Mouse (Mus musculus): ENCODE measurements around the gene Zan. TPM values are rescaled to one million over a fixed set of nuclear protein-coding genes. Genes with fewer than 3 reads are reported as not detected.
"Not testable (repeated sequence)": the region's sequence is repeated elsewhere in the genome, so short reads cannot be mapped to it uniquely, and the experiment has no call there.

Zan gene
- polyA plus RNA-seq, 1 experiment from 2014 or later = 0.17 TPM

GRCm38 (mm10) chr5:137455206-137455605 lies 21.7 kb downstream of the Zan start:
- Histone ChIP-seq H3K27me3 (peaks cover 3% of the 10 kb centered on the region; the same call in 1 of the 2 replicates), H3K9me3 (no peaks in the 10 kb centered on the region), H3K4me3 (no peak overlapping the region), H3K4me2 (no peak overlapping the region), H3K4me1 (no peaks in the 10 kb centered on the region), H3K27ac (no peak overlapping the region), H3K36me3 (no peaks in the 10 kb centered on the region), H3K9ac (no peak overlapping the region)
- no peak for ATAC-seq (ENCODE audit: insufficient number of reproducible peaks, insufficient read depth, low FRiP score, low TSS enrichment, low read depth)
- WGBS = 81% methylated on average over 6 of the region's 6 CpGs

GRCm38 (mm10) chr5:137445536-137445935 lies 31.3 kb downstream of the Zan start:
- no peak overlapping the region for H3K27ac ChIP-seq
- H3K27me3 ChIP-seq = no peaks in the 10 kb centered on the region
- no peak for ATAC-seq (ENCODE audit: insufficient number of reproducible peaks, insufficient read depth, low FRiP score, low TSS enrichment, low read depth)
- no peaks in the 10 kb centered on the region for H3K36me3 ChIP-seq
- no peak overlapping the region for H3K9ac ChIP-seq
- H3K4me1 ChIP-seq = no peaks in the 10 kb centered on the region
- no peak overlapping the region for H3K4me3 ChIP-seq
- H3K4me2 ChIP-seq = no peak overlapping the region
- H3K9me3 ChIP-seq = no peaks in the 10 kb centered on the region

GRCm38 (mm10) chr5:137440216-137440855 lies 36.5 kb downstream of the Zan start:
- H3K36me3 ChIP-seq = no peaks in the 10 kb centered on the region
- no peaks in the 10 kb centered on the region for H3K4me1 ChIP-seq
- H3K27ac ChIP-seq = no peak overlapping the region
- no peak overlapping the region for H3K4me3 ChIP-seq
- no peak overlapping the region for H3K4me2 ChIP-seq
- H3K9ac ChIP-seq = no peak overlapping the region
- H3K9me3 ChIP-seq = no peaks in the 10 kb centered on the region
- WGBS = 75% methylated on average over 11 of the region's 11 CpGs
- no peaks in the 10 kb centered on the region for H3K27me3 ChIP-seq
- ATAC-seq (ENCODE audit: insufficient number of reproducible peaks, insufficient read depth, low FRiP score, low TSS enrichment, low read depth) = no peak

GRCm38 (mm10) chr5:137433889-137434288 lies 43.0 kb downstream of the Zan start:
- Histone ChIP-seq H3K4me2 (no peak overlapping the region), H3K27me3 (no peaks in the 10 kb centered on the region), H3K4me1 (no peaks in the 10 kb centered on the region), H3K4me3 (no peak overlapping the region), H3K9ac (no peak overlapping the region), H3K27ac (no peak overlapping the region), H3K9me3 (no peaks in the 10 kb centered on the region), H3K36me3 (no peaks in the 10 kb centered on the region)
- 67% methylated on average over 6 of the region's 6 CpGs for WGBS
- no peak for ATAC-seq (ENCODE audit: insufficient number of reproducible peaks, insufficient read depth, low FRiP score, low TSS enrichment, low read depth)

- H3K36me3 ChIP-seq; H3K27me3 ChIP-seq; H3K9ac ChIP-seq; H3K4me3 ChIP-seq; H3K9me3 ChIP-seq; H3K4me2 ChIP-seq; H3K4me1 ChIP-seq; H3K27ac ChIP-seq; ATAC-seq (ENCODE audit: insufficient number of reproducible peaks, insufficient read depth, low FRiP score, low TSS enrichment, low read depth): not testable (repeated sequence)
- WGBS = 82% methylated on average over 4 of the region's 4 CpGs
Measured at GRCm38 (mm10) chr5:137430402-137430801, 46.5 kb downstream of the Zan start.

- Histone ChIP-seq H3K4me2 (no peak overlapping the region), H3K4me3 (no peak overlapping the region), H3K27ac (no peak overlapping the region), H3K36me3 (no peaks in the 10 kb centered on the region), H3K9ac (no peak overlapping the region), H3K4me1 (peaks cover 7% of the 10 kb centered on the region), H3K9me3 (no peaks in the 10 kb centered on the region), H3K27me3 (no peaks in the 10 kb centered on the region)
- WGBS = 49% methylated on average over 6 of the region's 6 CpGs
- no peak for ATAC-seq (ENCODE audit: insufficient number of reproducible peaks, insufficient read depth, low FRiP score, low TSS enrichment, low read depth)
Measured at GRCm38 (mm10) chr5:137425648-137426047, 51.2 kb downstream of the Zan start.

- WGBS = 76% methylated on average over 4 of the region's 4 CpGs
- H3K9ac ChIP-seq = no peak overlapping the region
- H3K4me1 ChIP-seq = no peaks in the 10 kb centered on the region
- H3K27me3 ChIP-seq = no peaks in the 10 kb centered on the region
- ATAC-seq (ENCODE audit: insufficient number of reproducible peaks, insufficient read depth, low FRiP score, low TSS enrichment, low read depth) = no peak
- H3K4me3 ChIP-seq = no peak overlapping the region
- H3K36me3 ChIP-seq = no peaks in the 10 kb centered on the region
- no peak overlapping the region for H3K4me2 ChIP-seq
- no peaks in the 10 kb centered on the region for H3K9me3 ChIP-seq
- H3K27ac ChIP-seq = no peak overlapping the region
Measured at GRCm38 (mm10) chr5:137419841-137420240, 57.0 kb downstream of the Zan start.

- no peaks in the 10 kb centered on the region for H3K27me3 ChIP-seq
- no peaks in the 10 kb centered on the region for H3K9me3 ChIP-seq
- H3K4me1 ChIP-seq = no peaks in the 10 kb centered on the region
- no peaks in the 10 kb centered on the region for H3K36me3 ChIP-seq
- H3K27ac ChIP-seq = no peak overlapping the region
- H3K9ac ChIP-seq = no peak overlapping the region
- no peak overlapping the region for H3K4me3 ChIP-seq
- no peak overlapping the region for H3K4me2 ChIP-seq
- ATAC-seq (ENCODE audit: insufficient number of reproducible peaks, insufficient read depth, low FRiP score, low TSS enrichment, low read depth) = no peak
- WGBS = 69% methylated on average over 9 of the region's 9 CpGs
Measured at GRCm38 (mm10) chr5:137419105-137419504, 57.8 kb downstream of the Zan start.

- no peaks in the 10 kb centered on the region for H3K36me3 ChIP-seq
- no peak overlapping the region for H3K27ac ChIP-seq
- H3K4me1 ChIP-seq = no peaks in the 10 kb centered on the region
- no peak overlapping the region for H3K9ac ChIP-seq
- WGBS = 58% methylated on average over 5 of the region's 5 CpGs
- ATAC-seq (ENCODE audit: insufficient number of reproducible peaks, insufficient read depth, low FRiP score, low TSS enrichment, low read depth) = no peak
- H3K4me2 ChIP-seq = no peak overlapping the region
- no peaks in the 10 kb centered on the region for H3K9me3 ChIP-seq
- H3K27me3 ChIP-seq = no peaks in the 10 kb centered on the region
- H3K4me3 ChIP-seq = no peak overlapping the region
Measured at GRCm38 (mm10) chr5:137414253-137414652, 62.6 kb downstream of the Zan start.

GRCm38 (mm10) chr5:137411235-137411634 lies 65.6 kb downstream of the Zan start:
- Histone ChIP-seq H3K4me2 (no peak overlapping the region), H3K4me1 (peaks cover 11% of the 10 kb centered on the region), H3K36me3 (no peaks in the 10 kb centered on the region), H3K4me3 (no peak overlapping the region), H3K9ac (no peak overlapping the region), H3K9me3 (no peaks in the 10 kb centered on the region), H3K27me3 (no peaks in the 10 kb centered on the region), H3K27ac (no peak overlapping the region)
- 67% methylated on average over 8 of the region's 8 CpGs for WGBS
- no peak for ATAC-seq (ENCODE audit: insufficient number of reproducible peaks, insufficient read depth, low FRiP score, low TSS enrichment, low read depth)

- no peak for ATAC-seq (ENCODE audit: insufficient number of reproducible peaks, insufficient read depth, low FRiP score, low TSS enrichment, low read depth)
- no peaks in the 10 kb centered on the region for H3K27me3 ChIP-seq
- no peak overlapping the region for H3K4me2 ChIP-seq
- no peaks in the 10 kb centered on the region for H3K36me3 ChIP-seq
- no peak overlapping the region for H3K4me3 ChIP-seq
- no peak overlapping the region for H3K27ac ChIP-seq
- no peaks in the 10 kb centered on the region for H3K9me3 ChIP-seq
- H3K4me1 ChIP-seq = peaks cover 11% of the 10 kb centered on the region
- WGBS = 93% methylated on average over 3 of the region's 3 CpGs
- no peak overlapping the region for H3K9ac ChIP-seq
Measured at GRCm38 (mm10) chr5:137410549-137410948, 66.3 kb downstream of the Zan start.

- ATAC-seq (ENCODE audit: insufficient number of reproducible peaks, insufficient read depth, low FRiP score, low TSS enrichment, low read depth) = no peak
- no peaks in the 10 kb centered on the region for H3K36me3 ChIP-seq
- peaks cover 11% of the 10 kb centered on the region for H3K4me1 ChIP-seq
- no peak overlapping the region for H3K27ac ChIP-seq
- no peaks in the 10 kb centered on the region for H3K9me3 ChIP-seq
- H3K9ac ChIP-seq = no peak overlapping the region
- H3K4me3 ChIP-seq = no peak overlapping the region
- no peaks in the 10 kb centered on the region for H3K27me3 ChIP-seq
- 75% methylated on average over 3 of the region's 3 CpGs for WGBS
- H3K4me2 ChIP-seq = no peak overlapping the region
Measured at GRCm38 (mm10) chr5:137410066-137410465, 66.8 kb downstream of the Zan start.
